Mouse (Mus musculus): ENCODE results near the gene Ubxn6. TPM values are rescaled to one million over a fixed set of nuclear protein-coding genes. Genes with fewer than 3 reads are reported as not detected.
A peak's percentile ranks its signal among the peaks of the same experiment; 100 is the strongest.
"Not testable (repeated sequence)": the region's sequence is repeated elsewhere in the genome, so short reads cannot be mapped to it uniquely, and the experiment has no call there.

Ubxn6 gene
- polyA plus RNA-seq, 1 experiment from 2014 or later: 84.0 TPM

- H3K36me3 ChIP-seq (ENCODE audit: control insufficient read depth, insufficient read depth, low read length): peaks cover 15% of the 10 kb centered on the region; the same call in 1 of the 2 replicates
- no peak overlapping the region for H3K4me2 ChIP-seq (ENCODE audit: low read length)
- no peak for ATAC-seq
- 100% methylated on average over 1 of the region's 1 CpGs for WGBS
- no peaks in the 10 kb centered on the region for H3K27me3 ChIP-seq (ENCODE audit: control insufficient read depth, insufficient read depth, low read depth, low read length)
- H3K4me1 ChIP-seq (ENCODE audit: control insufficient read depth, insufficient read depth, low read length): no peaks in the 10 kb centered on the region
- no peaks in the 10 kb centered on the region for H3K9me3 ChIP-seq (replicated peaks; ENCODE audit: control insufficient read depth, low read length, poor library complexity, severe bottlenecking)
- H3K27ac ChIP-seq (ENCODE audit: low read length): no peak overlapping the region
- H3K9ac ChIP-seq (ENCODE audit: low read depth, low read length): no peak overlapping the region
- no peak overlapping the region for H3K4me3 ChIP-seq (ENCODE audit: low read depth, low read length)
Observed at GRCm38 (mm10) chr17:56092312-56092711, 17.5 kb upstream of the Ubxn6 start.

- Histone ChIP-seq H3K9me3 (replicated peaks; ENCODE audit: control insufficient read depth, low read length, poor library complexity, severe bottlenecking) (no peaks in the 10 kb centered on the region), H3K27me3 (ENCODE audit: control insufficient read depth, insufficient read depth, low read depth, low read length) (no peaks in the 10 kb centered on the region), H3K36me3 (ENCODE audit: control insufficient read depth, insufficient read depth, low read length) (no peaks in the 10 kb centered on the region), H3K4me2 (ENCODE audit: low read length) (peak overlapping the region; percentile 76), H3K4me3 (ENCODE audit: low read depth, low read length) (peak overlapping the region; percentile 78), H3K4me1 (ENCODE audit: control insufficient read depth, insufficient read depth, low read length) (peaks cover 26% of the 10 kb centered on the region), H3K9ac (ENCODE audit: low read depth, low read length) (peak overlapping the region; percentile 79), H3K27ac (ENCODE audit: low read length) (0 out of 2 replicates have a peak overlapping the region, but pooled peaks have one; percentile 31)
- ATAC-seq: peak; percentile 43
- 9% methylated on average over 8 of the region's 8 CpGs for WGBS
Observed at GRCm38 (mm10) chr17:56080781-56081585, 6.2 kb upstream of the Ubxn6 start.

- H3K9ac ChIP-seq (ENCODE audit: low read depth, low read length): peak overlapping the region; percentile 79
- no peaks in the 10 kb centered on the region for H3K27me3 ChIP-seq (ENCODE audit: control insufficient read depth, insufficient read depth, low read depth, low read length)
- H3K27ac ChIP-seq (ENCODE audit: low read length): peak overlapping the region; percentile 48; the same call in 1 of the 2 replicates
- peak overlapping the region; percentile 78 for H3K4me3 ChIP-seq (ENCODE audit: low read depth, low read length)
- peaks cover 30% of the 10 kb centered on the region for H3K4me1 ChIP-seq (ENCODE audit: control insufficient read depth, insufficient read depth, low read length)
- H3K36me3 ChIP-seq (ENCODE audit: control insufficient read depth, insufficient read depth, low read length): no peaks in the 10 kb centered on the region
- 2% methylated on average over 11 of the region's 11 CpGs for WGBS
- H3K4me2 ChIP-seq (ENCODE audit: low read length): peak overlapping the region; percentile 76
- H3K9me3 ChIP-seq (replicated peaks; ENCODE audit: control insufficient read depth, low read length, poor library complexity, severe bottlenecking): no peaks in the 10 kb centered on the region
- ATAC-seq: no peak
Observed at GRCm38 (mm10) chr17:56079921-56080320, 5.1 kb upstream of the Ubxn6 start.

GRCm38 (mm10) chr17:56078880-56079795, 4.3 kb upstream of the Ubxn6 start, which contains the start of gene Hdgfl2:
Gene Hdgfl2, plus strand, starts transcription at chr17:56079634.
- H3K4me2 ChIP-seq (ENCODE audit: low read length): peak within 1 kb of the TSS; percentile 76
- peak within 1 kb of the TSS; percentile 79 for H3K9ac ChIP-seq (ENCODE audit: low read depth, low read length)
- H3K4me1 ChIP-seq (ENCODE audit: control insufficient read depth, insufficient read depth, low read length): peaks cover 33% of the 10 kb centered on the region
- WGBS: under 1% methylated on average over 59 of the region's 61 CpGs
- peak within 1 kb of the TSS; percentile 51 for H3K27ac ChIP-seq (ENCODE audit: low read length)
- peak within 1 kb of the TSS; percentile 78 for H3K4me3 ChIP-seq (ENCODE audit: low read depth, low read length)
- ATAC-seq: peak; percentile 94
- H3K9me3 ChIP-seq (replicated peaks; ENCODE audit: control insufficient read depth, low read length, poor library complexity, severe bottlenecking): no peaks in the 10 kb centered on the region
- no peaks in the 10 kb centered on the region for H3K36me3 ChIP-seq (ENCODE audit: control insufficient read depth, insufficient read depth, low read length)
- H3K27me3 ChIP-seq (ENCODE audit: control insufficient read depth, insufficient read depth, low read depth, low read length): no peaks in the 10 kb centered on the region

- ATAC-seq; H3K9ac ChIP-seq (ENCODE audit: low read depth, low read length); H3K4me3 ChIP-seq (ENCODE audit: low read depth, low read length); H3K27ac ChIP-seq (ENCODE audit: low read length); H3K27me3 ChIP-seq (ENCODE audit: control insufficient read depth, insufficient read depth, low read depth, low read length); H3K36me3 ChIP-seq (ENCODE audit: control insufficient read depth, insufficient read depth, low read length); H3K9me3 ChIP-seq (replicated peaks; ENCODE audit: control insufficient read depth, low read length, poor library complexity, severe bottlenecking): not testable (repeated sequence)
- Histone ChIP-seq H3K4me2 (ENCODE audit: low read length) (peak overlapping the region; percentile 21), H3K4me1 (ENCODE audit: control insufficient read depth, insufficient read depth, low read length) (peaks cover 38% of the 10 kb centered on the region)
- 67% methylated on average over 9 of the region's 9 CpGs for WGBS
Observed at GRCm38 (mm10) chr17:56078361-56078760, 3.5 kb upstream of the Ubxn6 start.

- H3K4me2 ChIP-seq (ENCODE audit: low read length): no peak overlapping the region
- peaks cover 37% of the 10 kb centered on the region for H3K4me1 ChIP-seq (ENCODE audit: control insufficient read depth, insufficient read depth, low read length)
- no peak overlapping the region for H3K9ac ChIP-seq (ENCODE audit: low read depth, low read length)
- 86% methylated on average over 5 of the region's 5 CpGs for WGBS
- H3K27me3 ChIP-seq (ENCODE audit: control insufficient read depth, insufficient read depth, low read depth, low read length): no peaks in the 10 kb centered on the region
- ATAC-seq: no peak
- no peak overlapping the region for H3K27ac ChIP-seq (ENCODE audit: low read length)
- no peak overlapping the region for H3K4me3 ChIP-seq (ENCODE audit: low read depth, low read length)
- H3K9me3 ChIP-seq (replicated peaks; ENCODE audit: control insufficient read depth, low read length, poor library complexity, severe bottlenecking): no peaks in the 10 kb centered on the region
- H3K36me3 ChIP-seq (ENCODE audit: control insufficient read depth, insufficient read depth, low read length): peaks cover 1% of the 10 kb centered on the region
Observed at GRCm38 (mm10) chr17:56077523-56077922, 2.7 kb upstream of the Ubxn6 start.

- peak overlapping the region; percentile 89 for H3K4me2 ChIP-seq (ENCODE audit: low read length)
- ATAC-seq: peak; percentile 1; the same call in 1 of the 2 replicates
- H3K9me3 ChIP-seq (replicated peaks; ENCODE audit: control insufficient read depth, low read length, poor library complexity, severe bottlenecking): no peaks in the 10 kb centered on the region
- peaks cover 12% of the 10 kb centered on the region for H3K4me1 ChIP-seq (ENCODE audit: control insufficient read depth, insufficient read depth, low read length)
- H3K27me3 ChIP-seq (ENCODE audit: control insufficient read depth, insufficient read depth, low read depth, low read length): no peaks in the 10 kb centered on the region
- H3K36me3 ChIP-seq (ENCODE audit: control insufficient read depth, insufficient read depth, low read length): peaks cover 30% of the 10 kb centered on the region
- 9% methylated on average over 22 of the region's 22 CpGs for WGBS
- peak overlapping the region; percentile 84 for H3K27ac ChIP-seq (ENCODE audit: low read length)
- H3K4me3 ChIP-seq (ENCODE audit: low read depth, low read length): peak overlapping the region; percentile 74
- peak overlapping the region; percentile 81 for H3K9ac ChIP-seq (ENCODE audit: low read depth, low read length)
Observed at GRCm38 (mm10) chr17:56074097-56074826, 566 bp downstream of the Ubxn6 start.

- Histone ChIP-seq H3K27ac (ENCODE audit: low read length) (no peak overlapping the region), H3K4me3 (ENCODE audit: low read depth, low read length) (no peak overlapping the region), H3K4me2 (ENCODE audit: low read length) (no peak overlapping the region), H3K27me3 (ENCODE audit: control insufficient read depth, insufficient read depth, low read depth, low read length) (no peaks in the 10 kb centered on the region), H3K4me1 (ENCODE audit: control insufficient read depth, insufficient read depth, low read length) (peaks cover 12% of the 10 kb centered on the region), H3K9me3 (replicated peaks; ENCODE audit: control insufficient read depth, low read length, poor library complexity, severe bottlenecking) (no peaks in the 10 kb centered on the region), H3K9ac (ENCODE audit: low read depth, low read length) (no peak overlapping the region), H3K36me3 (ENCODE audit: control insufficient read depth, insufficient read depth, low read length) (peaks cover 47% of the 10 kb centered on the region)
- ATAC-seq: no peak
- 91% methylated on average over 5 of the region's 5 CpGs for WGBS
Observed at GRCm38 (mm10) chr17:56072243-56072642, 2.6 kb downstream of the Ubxn6 start.
